Mouse (Mus musculus) ES-CJ7 (cell line): Measurements from ENCODE around the gene Gm11444.
A peak's percentile ranks its signal among the peaks of the same experiment; 100 is the strongest.

Experiments
- DNase-seq: peaks from one replicate; pipeline ENCODE4 v3.0.0; 2011; ENCODE audit warnings: low read depth, low spot score

Gm11444 gene

GRCm38 (mm10) chr11:85850233-85850632 lies at the start of gene Gm11444:
TSS of gene Gm11444 (minus strand) at chr11:85850333.
- DNase-seq: no peak

DNA sequence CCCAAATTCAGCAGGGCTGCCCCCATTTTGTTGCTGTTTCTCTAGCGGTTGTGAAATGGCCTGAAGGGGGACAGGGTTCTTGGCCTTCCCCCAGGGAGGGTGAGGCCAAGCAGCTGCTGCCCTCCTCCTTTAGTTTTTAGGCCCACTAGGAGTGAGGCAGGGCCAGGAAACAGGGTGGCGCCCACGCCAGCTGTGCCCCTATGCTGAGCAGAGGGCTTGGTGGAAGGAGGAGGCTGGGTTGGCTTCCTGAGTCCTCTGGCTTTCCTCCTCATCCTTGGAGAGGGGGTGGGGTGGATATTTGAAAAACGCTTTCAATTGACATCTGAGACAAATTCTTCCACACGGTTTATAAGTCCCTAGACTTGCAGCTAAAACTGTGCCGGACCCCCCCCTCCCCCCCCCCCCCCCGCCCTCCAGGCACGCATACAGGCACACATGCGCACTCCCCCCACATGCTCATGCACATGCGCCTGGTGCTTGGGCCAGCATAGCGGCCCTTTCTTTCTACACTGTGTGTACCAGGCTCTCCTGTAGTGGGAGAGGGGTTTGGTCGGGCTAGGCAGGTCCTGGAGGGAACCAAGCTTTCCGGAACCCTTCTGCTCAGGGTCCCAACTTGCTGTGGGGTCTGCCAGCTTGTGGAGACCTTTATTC lies 46.3 kb upstream of the Gm11444 start:
- DNase-seq: no peak

GRCm38 (mm10) chr11:85894731-85895545 lies 44.8 kb upstream of the Gm11444 start:
- DNase-seq: no peak

DNA sequence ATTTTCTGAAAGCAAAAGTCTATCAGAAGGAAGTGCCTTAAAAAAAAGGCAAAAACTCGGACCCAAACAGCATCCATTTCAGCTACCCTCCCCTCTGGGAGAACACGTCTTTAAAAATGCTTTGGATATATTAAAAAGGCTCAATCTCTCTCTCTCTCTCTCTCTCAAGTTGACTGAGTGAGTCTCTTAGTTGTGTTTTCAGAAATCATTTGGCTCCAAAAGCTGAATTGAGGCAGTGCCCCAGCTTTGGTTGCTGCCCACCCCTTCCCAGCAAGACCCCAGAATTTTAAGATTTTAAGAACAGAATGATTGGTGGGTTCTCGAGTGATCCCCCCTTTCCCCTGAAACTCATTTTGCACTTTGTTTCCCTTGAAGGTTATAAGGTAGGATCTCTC lies 44.0 kb upstream of the Gm11444 start:
- DNase-seq: no peak

- DNase-seq: no peak
Measured at GRCm38 (mm10) chr11:85893400-85894135, 43.4 kb upstream of the Gm11444 start.

GRCm38 (mm10) chr11:85892771-85893170 lies 42.6 kb upstream of the Gm11444 start:
- no peak for DNase-seq

GRCm38 (mm10) chr11:85891692-85892040 lies 41.5 kb upstream of the Gm11444 start:
- DNase-seq: no peak

DNA sequence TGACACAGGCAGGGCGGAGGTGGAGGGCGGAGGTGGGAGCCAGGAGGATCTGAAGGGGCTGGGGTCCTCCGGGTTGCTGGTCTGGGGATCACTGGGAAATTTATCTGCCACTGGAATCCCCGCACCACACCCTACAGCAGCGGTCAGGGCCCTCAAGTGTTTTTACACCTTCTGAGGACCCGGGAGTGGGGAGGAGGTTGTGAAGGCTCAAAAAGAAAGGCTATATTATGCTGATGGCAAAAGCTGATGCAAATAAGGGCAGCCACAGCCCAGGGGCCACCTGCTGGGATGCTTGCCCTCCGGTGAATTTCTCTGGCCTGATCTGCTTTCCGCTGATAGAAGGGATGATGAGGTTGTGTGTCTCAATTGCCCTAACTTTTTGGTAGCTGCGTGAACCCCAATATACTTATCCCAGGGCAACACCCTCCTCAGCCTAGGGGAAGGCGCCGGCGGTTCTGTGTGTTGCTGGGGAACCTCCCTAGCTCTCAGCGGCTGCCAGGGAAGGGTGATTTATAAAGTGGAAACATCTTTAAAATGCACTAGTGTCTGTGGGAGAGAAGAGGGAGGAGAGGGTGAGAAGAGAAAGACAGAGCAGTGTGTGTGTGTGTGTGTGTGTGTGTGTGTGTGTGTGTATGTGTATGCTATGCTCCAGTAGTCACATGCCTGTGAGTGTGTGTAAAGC lies 41.0 kb upstream of the Gm11444 start:
- DNase-seq: peak; percentile 74

DNA sequence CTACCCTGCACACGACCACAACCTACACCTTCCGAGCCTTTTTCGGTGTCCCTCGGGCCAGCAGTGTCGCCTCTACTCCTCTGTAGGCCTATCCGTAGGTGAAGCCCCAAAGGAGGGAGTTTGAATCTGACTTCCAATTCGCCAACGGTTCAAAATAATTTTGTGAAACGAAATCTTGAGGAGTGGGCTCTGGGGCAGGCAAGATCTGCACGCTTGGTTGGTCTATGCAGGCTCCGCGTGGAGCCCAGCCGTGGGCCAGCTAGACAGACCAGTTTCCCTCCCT lies 40.4 kb upstream of the Gm11444 start:
- DNase-seq: no peak

GRCm38 (mm10) chr11:85889730-85890562 lies 39.8 kb upstream of the Gm11444 start:
- no peak for DNase-seq

- no peak for DNase-seq
Measured at GRCm38 (mm10) chr11:85889056-85889729, 39.1 kb upstream of the Gm11444 start.

DNA sequence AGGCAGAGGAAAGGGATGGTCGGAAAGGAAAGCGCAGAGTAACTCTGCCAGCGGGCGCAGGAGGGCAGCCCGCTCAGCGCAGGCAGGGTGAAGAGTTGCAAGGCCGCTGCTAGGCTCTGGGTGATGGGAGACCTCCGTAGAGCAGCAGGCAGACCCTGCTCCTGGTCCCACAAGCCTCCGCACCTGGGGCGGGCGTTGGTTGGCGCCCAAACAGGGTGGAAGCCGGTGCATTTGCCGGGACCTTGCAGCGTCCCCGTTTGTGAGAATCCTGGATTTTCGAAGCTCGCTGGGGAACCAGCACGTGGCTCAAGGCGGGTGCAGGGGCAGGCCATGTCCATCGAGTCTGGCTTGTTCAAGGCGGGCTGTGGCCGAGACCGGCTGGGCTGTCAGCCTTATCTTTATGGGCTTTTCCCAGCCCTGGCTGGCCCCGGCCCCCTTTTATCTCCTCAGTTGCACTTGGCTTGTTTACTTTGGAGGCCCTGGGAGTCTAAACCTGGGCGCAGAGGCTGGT lies 38.4 kb upstream of the Gm11444 start:
- peak; percentile 40 for DNase-seq

- DNase-seq: no peak
Measured at GRCm38 (mm10) chr11:85887801-85888450, 37.8 kb upstream of the Gm11444 start.

GRCm38 (mm10) chr11:85887273-85887672 lies 37.1 kb upstream of the Gm11444 start:
- no peak for DNase-seq

DNA sequence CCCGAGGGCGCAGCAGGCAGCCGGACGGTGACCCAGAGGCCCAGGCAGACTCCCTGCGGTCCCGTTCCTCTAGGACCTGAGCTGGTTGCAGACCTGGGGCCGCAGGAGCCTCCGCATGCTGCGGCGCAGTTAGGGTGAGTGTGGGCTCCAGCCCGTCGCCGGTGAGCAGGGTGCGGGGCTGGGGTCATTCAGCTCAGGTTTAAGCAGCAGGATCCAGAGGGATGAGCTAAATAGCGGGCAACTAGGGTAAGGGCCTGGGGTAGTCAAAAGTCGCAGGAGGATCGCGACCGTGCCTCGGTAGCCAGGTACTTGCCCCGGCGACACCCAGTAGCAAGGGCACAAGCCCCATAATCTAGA lies 36.3 kb upstream of the Gm11444 start:
- DNase-seq: no peak

DNA sequence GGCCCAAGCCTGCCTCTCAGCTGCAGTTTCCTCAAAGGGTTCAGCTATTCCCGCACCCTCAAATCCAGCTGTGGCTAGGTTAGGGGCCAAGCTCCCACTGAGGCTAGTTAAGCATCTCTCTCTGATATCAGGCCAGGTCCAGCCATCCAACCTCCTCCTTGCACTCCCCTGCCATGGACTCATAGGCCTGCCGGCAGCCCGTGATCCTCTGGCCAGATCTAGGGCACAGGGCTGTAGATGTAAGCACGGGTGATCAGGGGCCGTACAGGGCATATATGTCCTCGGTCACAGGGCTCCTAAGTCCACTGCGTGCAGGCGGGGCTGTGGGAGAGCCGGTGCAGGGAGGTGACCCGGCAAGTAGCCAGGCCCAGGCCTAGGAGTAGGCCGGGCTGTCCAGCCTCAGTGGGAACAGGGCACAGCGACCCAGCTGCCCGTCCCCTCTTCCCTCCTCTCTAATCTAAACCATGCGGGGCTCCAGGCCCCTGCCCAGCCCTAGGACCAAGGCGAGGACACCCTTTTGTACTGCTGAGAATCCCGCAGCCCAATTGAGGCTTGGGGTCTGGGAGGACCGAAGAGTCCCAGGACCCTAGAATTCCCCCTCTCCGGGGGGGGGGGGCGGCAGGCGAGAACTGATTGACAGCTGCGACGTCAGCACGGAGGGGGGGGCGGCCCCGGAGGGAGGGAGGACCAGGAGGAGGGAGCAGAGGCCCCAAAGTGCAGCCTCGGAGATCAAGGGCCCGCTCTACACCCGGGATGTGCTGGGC lies 35.7 kb upstream of the Gm11444 start, which contains the start of gene Tbx4:
Gene Tbx4 (plus strand): TSS at position 758 of the 764 bp plus-strand sequence.
- DNase-seq: no peak

DNA sequence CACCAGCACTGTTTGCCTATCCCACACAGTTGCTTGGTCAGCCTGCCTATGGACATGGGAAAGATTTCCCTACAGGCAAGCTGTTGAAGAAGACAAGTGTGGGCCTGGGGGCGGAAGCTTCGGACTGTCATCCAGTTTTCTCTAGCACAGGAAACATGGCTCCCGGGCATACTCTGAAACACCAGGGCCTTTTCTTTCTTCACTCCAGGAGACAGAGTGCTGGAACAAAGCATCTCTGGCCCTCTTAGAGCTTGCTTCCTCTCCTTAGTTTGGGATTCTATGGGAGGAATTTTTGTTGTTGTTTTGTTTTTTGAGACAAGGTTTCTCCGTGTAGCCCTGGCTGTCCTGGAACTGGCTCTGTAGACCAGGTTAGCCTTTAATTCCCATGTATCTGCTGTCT lies 34.4 kb upstream of the Gm11444 start:
- no peak for DNase-seq

- peak; percentile 66 for DNase-seq
Measured at GRCm38 (mm10) chr11:85876059-85876788, 26.1 kb upstream of the Gm11444 start.

- no peak for DNase-seq
Measured at GRCm38 (mm10) chr11:85864363-85864762, 14.2 kb upstream of the Gm11444 start.
